Mouse (Mus musculus) frontal cortex, adult 2 months (tissue): Measurements from ENCODE around the gene Gstt2. TPM values are rescaled to one million over a fixed set of nuclear protein-coding genes. Genes with fewer than 3 reads are reported as not detected.

Experiments used
- DNase-seq, 2 experiments: peaks; one replicate each; pipeline ENCODE4 v3.0.0; 2022; ENCODE audit warnings: low spot score in 1 of 2; ENCODE audit errors: extremely low spot score in 1 of 2
- polyA plus RNA-seq: library from polyadenylated mRNA; depleted of rRNA; stranded (reverse); fragments of >200 nt; gene quantifications from 2 replicates; pipeline ENCODE4 v1.2.3, GENCODE M21; 2012; rRNA removed

Gene Gstt2
- 17.8 and 20.9 TPM in 2 replicates for polyA plus RNA-seq

DNA sequence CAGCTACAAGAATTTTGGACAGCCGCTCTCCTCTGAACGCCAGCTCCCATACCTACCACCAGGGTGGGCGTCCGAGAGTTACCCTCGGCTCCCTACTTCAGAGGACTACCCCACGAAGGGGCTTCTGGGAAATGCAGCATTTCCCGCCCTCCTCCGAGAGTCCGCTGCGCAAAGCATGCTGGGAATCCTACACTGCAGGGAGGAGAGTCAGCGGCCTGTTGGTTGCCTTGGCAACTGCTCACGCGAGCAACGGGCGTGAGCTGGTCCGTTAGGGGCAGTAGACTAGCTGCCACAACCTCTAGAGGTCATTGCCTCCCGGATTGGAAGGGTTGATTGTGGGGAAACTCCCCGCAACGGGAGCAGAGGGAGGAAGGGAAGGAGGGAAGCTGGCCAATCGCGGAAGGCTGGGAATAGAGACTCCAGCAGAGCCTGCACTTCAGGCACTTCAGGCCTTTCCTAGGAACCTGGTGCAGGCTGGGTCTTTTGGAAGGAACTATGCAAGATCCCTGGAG, at the start of gene Gstt2:
Gene Gstt2 (minus strand): TSS at position 177 of the 512 bp plus-strand sequence.
- DNase-seq: peak; percentile 85 to 95

DNA sequence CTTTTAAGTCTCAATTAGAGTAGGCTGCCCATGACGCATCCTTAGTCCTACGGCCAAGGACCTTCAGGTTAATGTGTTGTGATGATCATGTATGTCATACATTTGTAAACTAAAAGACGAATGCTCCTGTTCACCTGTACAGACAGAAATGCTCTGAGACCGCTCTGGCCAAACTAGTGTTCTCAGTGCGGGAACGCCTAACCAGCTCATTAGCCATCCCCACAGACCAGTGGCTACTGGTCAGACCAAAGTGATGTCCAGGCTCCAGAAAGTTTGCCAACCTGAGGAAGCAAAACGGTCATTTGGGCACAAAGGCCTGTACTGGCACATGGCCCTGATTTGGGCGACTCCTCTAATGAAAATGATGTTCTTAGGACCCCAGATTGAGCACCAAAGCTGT, 47.5 kb upstream of the Gstt2 start:
- DNase-seq: no peak

DNA sequence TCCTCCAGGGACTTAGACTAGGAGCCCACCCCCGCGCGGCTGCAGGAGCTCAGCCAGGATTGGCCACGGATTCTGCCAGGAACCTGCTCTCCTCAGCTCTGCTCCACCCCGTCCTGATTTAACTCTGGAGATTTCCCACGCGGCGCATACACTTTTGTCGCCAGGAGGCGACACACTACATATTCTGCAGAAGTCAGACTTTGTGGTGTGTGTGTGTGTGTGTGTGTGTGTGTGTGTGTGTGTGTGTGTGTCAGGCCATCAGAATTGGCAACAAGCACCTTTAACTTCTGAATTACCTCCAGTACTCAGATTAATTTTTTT, 46.0 kb upstream of the Gstt2 start:
- peak; percentile 81 to 91 for DNase-seq

DNA sequence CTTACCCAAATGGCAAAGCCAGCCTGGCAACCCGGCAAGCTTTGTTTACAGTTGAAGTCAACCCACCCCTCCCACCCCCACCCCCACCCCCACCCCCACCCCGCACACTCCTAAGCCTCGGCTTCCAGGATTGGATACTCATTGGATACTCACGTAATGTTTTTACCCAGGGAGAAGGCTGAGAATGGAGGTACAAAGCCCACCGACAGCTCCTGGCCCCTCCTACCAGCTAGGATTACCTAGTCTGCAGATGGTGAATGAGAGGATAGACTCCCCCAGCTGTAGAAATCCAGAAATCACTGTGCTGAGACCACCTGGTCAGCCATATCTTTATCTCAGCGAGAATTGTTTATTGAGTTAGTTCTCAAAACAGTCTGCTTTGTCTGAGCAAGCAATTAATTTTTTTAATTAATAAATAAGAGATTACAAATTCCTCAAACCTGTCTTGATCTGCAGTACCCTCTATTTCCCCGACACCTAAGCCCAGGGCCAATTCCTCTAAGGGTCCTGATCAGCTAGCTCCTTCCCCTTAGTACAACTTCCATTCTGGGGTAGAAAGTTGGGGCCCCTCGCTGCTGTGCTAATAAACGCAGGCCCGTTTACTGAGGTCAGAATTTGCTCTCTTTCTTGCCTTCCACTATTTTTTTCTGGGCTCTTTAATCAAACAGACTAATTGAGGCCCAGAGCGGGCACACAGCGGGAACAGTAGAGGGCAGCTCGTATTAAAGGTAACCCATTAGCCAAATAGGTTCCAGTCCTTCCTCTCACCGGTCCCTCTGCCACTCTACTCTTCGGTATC, 45.4 kb upstream of the Gstt2 start:
- no peak for DNase-seq

DNA sequence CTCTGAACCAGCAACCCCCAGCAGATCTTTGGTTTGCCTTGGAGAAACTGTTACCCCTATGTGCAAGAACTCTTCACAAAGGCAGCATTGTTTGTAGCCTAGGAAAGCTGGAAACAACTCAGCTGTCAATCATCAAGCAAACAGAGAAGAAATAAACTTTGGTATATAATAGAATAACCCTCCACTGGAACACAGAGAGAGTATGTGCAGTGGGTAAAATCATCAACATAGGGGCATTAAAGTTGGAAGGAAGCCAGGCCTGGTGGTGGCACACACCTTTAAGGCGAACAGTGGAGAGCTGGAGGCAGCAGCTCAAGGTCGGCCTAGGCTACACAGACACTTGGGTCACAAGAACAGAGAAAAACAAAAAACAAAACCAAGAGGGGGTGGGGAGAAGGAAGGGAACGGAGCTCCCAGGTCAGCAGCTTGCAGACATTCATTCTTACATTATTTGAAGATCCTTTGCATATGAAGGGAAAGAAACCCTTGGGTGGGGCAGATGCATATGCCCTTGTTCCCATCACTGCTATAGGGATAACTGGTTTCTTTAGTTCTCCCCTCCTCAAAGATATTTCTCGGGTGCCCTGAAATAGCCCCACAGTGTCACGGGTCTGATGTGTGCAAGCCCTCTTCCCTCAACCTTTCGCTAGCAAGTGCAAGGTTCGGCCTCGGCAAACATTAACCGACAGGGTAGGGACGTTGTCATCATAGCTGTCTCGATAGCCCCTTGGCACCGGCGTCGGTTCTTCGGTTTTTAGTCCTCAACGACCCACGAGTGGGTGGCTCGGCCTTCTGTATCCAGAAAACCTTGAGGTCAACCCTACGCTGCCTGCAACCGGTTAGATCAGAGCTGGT, 44.6 kb upstream of the Gstt2 start:
- no peak for DNase-seq

DNA sequence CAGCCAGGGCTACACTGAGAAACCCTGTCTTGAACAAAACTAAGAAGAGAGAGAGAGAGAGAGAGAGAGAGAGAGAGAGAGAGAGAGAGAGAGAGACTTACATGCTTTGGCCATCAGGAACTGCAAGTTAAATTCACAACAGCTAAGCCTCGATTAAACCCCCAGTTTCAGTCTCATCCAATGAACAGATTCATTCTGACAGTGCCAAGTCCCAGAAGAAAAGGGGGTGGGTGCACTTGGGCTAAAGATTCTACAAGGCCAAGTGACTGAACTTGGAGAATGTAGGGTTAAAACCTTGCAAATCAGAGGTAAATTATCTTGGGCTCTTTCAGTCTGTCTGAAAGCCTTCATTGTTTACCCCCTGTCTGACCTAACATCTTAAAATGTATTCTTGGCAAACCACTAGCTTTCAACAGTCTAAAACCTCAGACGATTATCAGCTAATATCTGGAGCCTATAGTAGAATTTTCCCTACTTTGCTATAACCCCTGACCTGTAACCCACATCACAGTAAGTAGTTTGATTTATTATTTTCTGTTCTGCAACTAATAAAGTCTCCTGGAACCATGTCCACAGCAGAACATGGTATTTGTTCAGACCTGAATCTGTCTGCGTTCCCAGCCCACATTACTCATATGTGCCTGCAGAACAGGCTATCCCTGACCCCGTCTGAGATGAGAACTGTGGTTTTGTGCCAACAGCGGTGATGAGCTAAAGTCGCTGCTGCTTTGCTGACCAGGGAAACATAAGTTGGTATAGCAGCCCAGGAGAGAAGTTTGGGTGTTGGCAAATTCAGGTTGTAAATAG, 43.8 kb upstream of the Gstt2 start:
- DNase-seq: no peak

DNA sequence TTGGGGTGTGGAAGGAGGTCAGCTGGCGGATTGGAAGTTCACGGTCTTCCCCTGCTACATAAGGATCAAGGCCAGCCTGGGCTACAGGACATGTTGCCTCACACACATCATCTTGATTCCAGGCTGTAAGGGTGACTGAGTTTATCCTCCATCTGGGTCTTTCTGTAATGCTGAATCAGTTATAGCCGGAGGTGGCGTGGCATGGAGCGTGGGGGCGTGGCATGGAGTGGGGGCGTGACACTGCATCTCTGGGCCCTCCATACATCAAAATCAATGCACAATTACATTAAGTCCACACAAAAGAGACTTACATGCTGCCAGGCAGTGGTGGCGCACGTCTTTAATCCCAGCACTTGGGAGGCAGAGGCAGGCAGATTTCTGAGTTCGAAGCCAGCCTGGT, 43.1 kb upstream of the Gstt2 start:
- DNase-seq: no peak

DNA sequence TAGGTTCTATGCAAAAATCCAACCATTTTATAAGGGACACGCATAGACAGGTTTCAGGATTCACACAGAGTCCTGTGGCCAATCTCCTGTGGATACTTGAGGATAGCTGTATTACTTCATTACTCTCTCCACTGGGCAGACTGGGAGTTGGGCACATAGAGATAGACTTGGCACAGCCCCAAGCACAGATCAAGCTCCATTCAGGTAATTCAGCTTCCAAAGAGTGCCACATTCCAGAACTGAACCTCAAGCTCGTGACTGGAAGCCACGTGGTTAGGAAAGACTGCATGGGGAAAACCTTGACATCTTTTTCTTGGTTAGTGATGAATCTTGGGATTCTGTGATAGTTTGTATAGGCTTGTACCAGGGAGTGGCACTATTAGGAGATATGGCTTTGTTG, 41.6 kb upstream of the Gstt2 start:
- DNase-seq: no peak

DNA sequence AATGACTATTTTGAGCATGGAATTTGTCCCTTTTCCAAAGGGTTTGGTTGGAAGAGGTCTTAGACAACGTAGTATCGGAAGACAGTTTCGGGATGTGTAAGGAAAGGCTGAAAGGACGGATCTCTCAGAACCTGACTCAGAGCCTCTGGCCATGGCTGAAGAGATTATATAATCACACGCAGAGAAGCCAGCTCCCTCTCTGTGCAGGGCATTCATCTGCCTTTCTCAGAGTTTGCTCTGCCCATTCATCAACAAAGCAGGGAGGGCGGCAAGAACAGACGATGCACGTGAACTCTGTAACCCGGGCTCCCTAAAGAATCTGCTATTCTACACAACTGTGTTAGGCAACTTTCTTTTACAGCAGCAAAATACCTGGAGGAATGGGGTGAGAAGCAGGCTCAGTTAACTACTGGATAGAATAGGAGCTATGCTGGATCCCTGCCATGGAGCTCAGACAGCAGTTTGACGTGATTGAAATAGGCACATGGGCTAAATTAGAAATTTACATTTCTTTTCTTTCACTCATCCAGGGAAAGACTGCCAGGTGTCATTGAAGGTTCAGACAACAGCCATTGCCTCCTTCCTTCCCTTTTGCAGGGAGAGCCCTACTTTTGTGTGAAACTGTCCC, 36.4 kb upstream of the Gstt2 start:
- DNase-seq: no peak

DNA sequence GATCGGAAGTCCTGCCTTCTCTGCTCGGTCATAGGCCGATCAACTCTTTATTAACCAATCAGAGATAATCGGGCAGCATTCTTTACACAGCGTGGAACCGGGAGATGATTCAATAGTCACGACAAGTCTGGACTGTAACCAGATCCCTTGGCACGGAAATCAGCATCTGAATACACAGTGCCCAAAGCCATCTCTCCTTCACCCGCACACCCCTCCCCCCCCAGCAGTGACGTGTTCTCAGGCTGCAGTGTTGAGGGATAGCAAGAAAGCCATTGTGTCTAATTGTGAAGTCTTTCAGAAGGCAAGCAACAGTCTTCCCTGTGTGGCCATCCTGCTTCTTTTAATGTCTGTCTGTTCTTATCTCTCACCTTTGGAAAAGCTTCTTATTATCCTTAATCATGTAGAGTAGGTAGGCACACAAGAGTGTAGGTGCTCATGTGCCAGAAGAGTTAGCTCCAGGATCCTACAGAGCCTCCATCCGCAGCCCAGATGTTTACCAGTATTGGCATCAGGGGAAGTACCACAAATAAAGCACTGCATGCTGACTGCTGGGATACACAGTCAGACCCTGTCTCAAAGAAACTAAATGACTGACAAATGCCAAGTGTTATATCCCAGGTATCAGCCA, 35.8 kb upstream of the Gstt2 start:
- peak; percentile 69 to 88 for DNase-seq

DNA sequence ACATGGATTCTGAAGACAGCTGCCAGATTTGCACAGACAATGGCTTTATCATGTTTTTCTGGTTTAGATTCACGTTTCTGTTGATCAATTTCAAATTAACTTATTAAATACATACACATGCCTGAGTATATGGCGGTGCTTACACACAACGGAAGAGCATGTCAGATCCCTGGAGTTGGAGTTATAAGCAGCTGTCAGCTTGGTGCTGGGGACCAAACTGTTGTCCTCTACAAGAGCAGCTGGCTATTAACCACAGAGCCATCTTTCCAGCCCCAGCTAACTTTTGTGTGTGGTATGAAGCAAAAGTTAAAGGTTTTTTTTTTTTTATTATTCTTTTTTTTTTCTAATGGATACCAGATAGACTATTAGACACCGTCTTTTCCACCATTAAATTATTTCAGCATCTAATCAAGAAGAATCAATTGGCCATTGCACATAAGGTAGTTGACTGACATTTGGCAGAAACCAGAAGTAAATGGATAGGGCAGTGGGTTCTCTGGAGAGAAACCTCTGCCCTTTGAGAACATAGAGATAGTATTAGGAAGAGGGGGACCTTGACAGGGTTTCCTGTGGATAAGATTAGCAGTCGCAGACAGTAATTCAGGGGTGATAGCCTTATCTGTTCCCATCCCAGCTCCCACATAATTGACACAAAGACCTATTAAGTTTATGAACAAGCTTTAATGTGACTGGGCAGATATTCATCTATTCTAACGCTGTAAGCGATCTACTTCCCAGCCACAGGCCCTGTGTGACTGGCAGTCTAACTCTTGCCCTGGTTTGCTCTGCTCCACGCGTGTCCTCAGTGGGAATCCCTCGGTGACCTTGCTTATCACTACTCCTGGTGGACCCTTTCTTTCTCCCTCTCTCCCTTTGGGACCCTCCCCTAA, 35.0 kb upstream of the Gstt2 start:
- no peak for DNase-seq

DNA sequence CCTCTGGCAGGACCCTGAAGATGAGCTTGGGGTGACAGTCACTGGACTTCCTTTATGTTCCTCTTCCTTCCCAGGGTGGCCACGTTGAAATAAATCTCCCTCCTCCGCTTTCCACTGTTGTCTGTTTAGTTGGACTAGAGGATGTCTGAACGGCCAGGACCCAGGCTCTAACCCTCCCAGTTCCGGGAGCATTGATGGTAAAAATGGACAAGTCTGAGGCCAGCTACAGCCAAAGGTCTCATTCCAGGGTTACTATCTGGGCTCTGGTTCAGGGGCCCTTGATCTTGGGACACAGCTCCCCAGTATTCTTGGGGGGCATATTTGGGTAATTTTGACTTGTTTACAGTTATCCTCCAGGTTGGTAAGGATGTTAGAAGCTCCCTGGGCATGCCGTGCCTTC, 24.4 kb upstream of the Gstt2 start:
- DNase-seq: no peak

DNA sequence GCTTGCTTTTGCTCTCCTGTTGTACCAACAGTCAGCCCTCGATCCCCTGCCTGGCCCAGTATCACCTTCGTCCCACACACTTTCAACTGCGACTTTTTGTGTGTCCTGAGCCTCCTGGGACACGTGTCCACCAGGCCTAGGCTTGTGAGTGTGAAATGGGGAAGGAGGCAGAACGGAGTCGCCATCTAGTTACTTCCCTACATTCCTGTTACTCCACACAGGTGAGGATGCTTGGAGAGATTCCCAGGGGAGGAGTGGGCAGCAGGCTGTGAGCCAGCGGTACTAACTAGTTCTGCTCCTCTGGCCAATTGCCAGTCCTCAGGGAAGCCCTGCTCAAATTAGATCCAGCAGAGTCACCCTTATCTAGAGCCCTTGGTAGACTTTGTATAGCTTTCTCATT, 23.5 kb upstream of the Gstt2 start:
- peak in 1 of 2 experiments; percentile 21 for DNase-seq

DNA sequence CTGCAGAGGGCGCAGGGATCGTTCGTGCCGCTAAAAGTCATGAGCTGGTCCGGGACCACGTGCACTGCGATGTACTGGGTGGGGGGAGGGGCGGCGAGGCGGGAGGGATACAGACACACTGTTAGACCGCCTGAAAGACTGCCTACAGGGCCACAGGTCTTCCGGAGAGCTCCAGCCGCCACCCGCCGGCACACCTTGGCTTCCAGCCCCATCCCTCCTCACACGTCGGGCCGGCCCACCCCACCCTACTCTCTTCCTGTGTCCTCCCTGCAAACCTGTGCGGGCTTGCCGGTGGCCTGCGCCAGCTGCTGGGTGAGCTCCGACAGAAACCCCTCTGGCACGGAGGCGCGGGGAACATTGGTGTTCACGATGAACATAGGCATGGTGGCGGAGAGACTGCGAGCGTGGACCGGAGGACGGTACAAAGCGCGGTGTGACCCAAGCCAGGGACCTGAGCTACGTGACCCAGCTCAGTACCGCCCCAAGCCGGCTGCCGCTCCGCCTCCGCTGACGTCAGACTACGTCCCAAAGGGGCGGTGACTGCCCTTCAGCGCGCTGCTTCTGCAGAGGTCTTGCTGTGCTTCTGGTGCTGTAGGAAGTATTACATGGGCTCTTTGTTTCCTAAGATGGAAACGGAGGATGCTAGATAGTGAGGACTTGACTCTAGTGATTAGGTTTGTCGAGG, 22.7 kb upstream of the Gstt2 start, which contains the start of gene Mif:
Gene Mif (minus strand): TSS at position 455 of the 685 bp plus-strand sequence.
- DNase-seq: peak; percentile 72 to 86

DNA sequence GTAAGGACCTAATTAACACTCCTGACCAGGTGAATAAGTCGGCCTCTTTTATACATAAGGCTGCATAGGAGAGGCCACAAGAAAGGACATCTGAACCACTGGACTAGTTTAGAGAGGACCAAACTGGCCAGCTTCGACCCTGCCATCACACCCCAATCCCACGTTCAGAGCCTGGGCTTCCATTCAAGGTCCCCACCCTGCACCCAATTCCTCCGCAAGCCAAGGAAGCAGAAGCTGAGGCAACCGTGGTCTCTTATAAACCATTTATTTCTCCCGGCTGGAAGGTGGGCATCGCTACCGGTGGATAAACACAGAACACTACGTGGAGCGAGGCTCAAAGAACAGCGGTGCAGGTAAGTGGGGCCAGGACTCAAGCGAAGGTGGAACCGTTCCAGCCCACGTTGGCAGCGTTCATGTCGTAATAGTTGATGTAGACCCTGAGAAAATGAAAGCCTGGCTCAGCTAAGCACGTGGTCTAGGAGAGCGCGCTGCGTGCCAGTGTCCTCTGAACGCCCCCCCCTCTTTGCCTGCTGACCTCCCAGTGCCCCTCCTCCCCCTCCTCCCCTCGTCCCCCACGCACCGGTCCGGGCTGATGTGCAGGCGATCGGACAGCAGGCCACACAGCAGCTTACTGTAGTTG, 22.0 kb upstream of the Gstt2 start:
- no peak for DNase-seq

DNA sequence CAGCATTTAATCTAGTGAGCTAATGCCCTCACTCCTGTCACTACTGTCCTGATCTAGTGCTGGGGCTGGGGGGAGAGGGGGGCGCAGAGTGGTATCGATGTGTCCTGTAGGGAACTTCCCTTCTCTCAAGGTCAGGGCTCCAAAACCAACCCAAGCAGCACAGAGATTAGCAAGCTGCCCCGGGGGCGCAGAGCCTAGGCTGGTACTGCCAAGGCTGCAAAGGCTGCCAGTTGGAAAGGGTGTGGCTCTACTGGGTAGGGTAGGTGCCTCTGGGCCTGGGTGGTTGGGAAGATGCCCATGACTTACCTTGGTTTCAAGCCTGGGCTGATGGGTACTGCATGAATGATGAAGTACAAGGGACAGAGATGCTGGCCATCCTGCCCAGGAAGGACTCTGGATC, 20.4 kb upstream of the Gstt2 start:
- DNase-seq: no peak

DNA sequence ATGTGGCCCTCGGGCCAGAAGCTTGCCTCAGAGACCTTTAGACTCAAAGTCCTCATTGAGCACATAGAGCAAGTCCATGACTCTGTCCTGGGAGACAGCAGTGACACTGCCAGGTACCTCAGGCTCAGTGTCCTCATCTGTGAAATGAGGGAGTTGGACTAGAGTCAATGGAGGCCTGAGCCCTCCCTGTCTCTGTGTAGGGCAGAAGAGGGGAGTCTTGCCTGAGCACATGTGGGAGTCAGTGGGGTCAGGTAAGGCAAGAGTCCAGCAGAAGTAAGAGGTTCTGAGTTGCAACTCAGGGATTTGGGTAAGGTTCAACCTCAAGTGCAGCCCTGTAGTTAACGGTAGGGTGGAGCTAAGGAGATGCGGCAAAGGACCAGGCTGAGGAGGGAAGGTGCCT, 19.8 kb upstream of the Gstt2 start:
- DNase-seq: no peak
